Mouse (Mus musculus): ENCODE results near the gene Rhox7b. TPM values are rescaled to one million over a fixed set of nuclear protein-coding genes. Genes with fewer than 3 reads are reported as not detected.
"Not testable (repeated sequence)": the region's sequence is repeated elsewhere in the genome, so short reads cannot be mapped to it uniquely, and the experiment has no call there.

Gene Rhox7b
- polyA plus RNA-seq (2021): not detected

DNA sequence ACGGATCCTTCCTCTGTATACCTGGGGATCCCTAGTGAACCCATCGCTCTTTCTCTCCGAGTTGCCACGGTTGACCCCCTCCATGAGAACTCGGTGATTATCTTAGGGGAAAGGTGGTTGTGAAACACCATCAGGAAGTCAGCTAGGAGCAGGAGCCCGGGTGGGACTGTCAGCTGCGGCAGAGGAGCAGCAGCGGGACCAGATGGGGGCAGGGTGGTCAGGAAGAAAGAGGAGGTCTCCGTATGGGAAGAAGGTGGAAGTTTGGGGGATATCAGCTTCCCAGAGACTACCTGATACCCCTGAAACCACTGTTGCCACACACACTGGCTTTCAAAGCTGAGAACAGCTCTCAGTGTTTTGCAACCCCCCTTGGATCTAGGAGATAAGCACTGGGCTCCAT lies at the start of gene Rhox7b:
Gene Rhox7b, minus strand, starts transcription at position 101 of the 400 bp plus-strand sequence.
- POLR2A ChIA-PET; CTCF ChIA-PET; DNase-seq (ENCODE audit: low read depth, low spot score); ATAC-seq; in situ Hi-C loops (cut with MboI; ENCODE audit: low pct_unique_long_range_greater_than_20kb); H3K27me3 ChIP-seq: not testable (repeated sequence)

GRCm38 (mm10) chrX:37916311-37916710 lies 19.3 kb upstream of the Rhox7b start:
- DNase-seq (ENCODE audit: low read depth, low spot score): no peak
- POLR2A ChIA-PET: no interaction called here
- in situ Hi-C loops (cut with MboI; ENCODE audit: low pct_unique_long_range_greater_than_20kb): no loop called here
- ATAC-seq: no peak
- CTCF ChIA-PET: no interaction called here
- peaks cover 3% of the 10 kb centered on the region for H3K27me3 ChIP-seq
- TF ChIP-seq CTCF (IDR thresholded peaks at IDR 0.05): no peak

DNA sequence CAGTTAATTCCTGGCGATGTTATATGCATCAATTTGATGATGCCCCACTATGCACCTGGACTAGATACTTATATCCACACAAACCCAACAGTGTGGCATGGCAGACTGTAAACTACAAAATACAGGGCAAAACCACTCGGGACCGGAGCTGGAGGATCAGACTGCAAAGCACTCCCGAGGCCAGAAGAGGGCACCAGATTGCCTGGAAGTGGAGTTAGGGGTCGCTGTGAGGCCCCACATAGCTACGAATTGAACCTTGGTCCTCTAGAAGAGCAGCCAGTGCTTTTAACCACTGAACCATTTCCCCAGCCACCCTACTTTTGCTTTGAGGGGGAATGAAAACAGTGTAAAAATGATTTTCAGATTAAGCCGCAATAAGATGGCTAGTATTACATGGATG lies 11.5 kb upstream of the Rhox7b start:
- ATAC-seq: no peak
- ChIA-PET POLR2A (no interaction called here), CTCF (no interaction called here)
- no peak for DNase-seq (ENCODE audit: low read depth, low spot score)
- in situ Hi-C loops (cut with MboI; ENCODE audit: low pct_unique_long_range_greater_than_20kb): no loop called here
- peak; percentile 32 for TF ChIP-seq CTCF (IDR thresholded peaks at IDR 0.05)
- peaks cover 18% of the 10 kb centered on the region for H3K27me3 ChIP-seq

GRCm38 (mm10) chrX:37903727-37904126 lies 6.7 kb upstream of the Rhox7b start:
- ATAC-seq: no peak
- in situ Hi-C loops (cut with MboI; ENCODE audit: low pct_unique_long_range_greater_than_20kb): no loop called here
- H3K27me3 ChIP-seq: peaks cover 18% of the 10 kb centered on the region
- no peak for DNase-seq (ENCODE audit: low read depth, low spot score)
- ChIA-PET POLR2A (no interaction called here), CTCF (no interaction called here)
- TF ChIP-seq CTCF (IDR thresholded peaks at IDR 0.05): no peak

GRCm38 (mm10) chrX:37901670-37902069 lies 4.6 kb upstream of the Rhox7b start, which contains the start of gene Rhox9:
TSS of gene Rhox9 (minus strand) at chrX:37901770.
- ATAC-seq; CTCF ChIA-PET; POLR2A ChIA-PET; H3K27me3 ChIP-seq; DNase-seq (ENCODE audit: low read depth, low spot score); in situ Hi-C loops (cut with MboI; ENCODE audit: low pct_unique_long_range_greater_than_20kb): not testable (repeated sequence)

DNA sequence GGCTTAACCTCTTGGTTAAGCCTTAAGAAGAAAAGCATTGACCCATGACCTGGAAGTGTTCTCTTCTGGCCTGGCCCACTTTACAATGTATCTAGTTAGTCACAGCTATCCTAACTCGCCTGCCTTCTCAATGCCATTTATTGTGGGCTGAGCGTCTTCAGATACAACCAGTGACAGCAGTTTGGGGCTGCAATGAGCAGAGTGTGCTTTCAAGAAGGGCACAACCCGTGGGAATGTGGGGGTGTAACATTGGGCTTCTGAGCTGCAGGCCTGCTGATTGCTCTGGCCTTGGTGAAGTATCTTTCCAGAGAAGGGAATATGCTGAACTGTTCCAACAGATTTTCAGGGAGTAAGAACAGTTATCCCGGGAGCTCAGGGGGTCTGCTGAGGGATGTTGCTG lies 18.2 kb downstream of the Rhox7b start, which contains the start of gene Rhox8:
Gene Rhox8, minus strand, starts transcription at position 101 of the 400 bp plus-strand sequence.
- DNase-seq (ENCODE audit: low read depth, low spot score): no peak
- in situ Hi-C loops (cut with MboI; ENCODE audit: low pct_unique_long_range_greater_than_20kb): no loop called here
- no peak for TF ChIP-seq CTCF (IDR thresholded peaks at IDR 0.05)
- POLR2A ChIA-PET: no interaction called here
- peaks cover 27% of the 10 kb centered on the region for H3K27me3 ChIP-seq
- CTCF ChIA-PET: no interaction called here
- ATAC-seq: no peak

GRCm38 (mm10) chrX:37871641-37872040 lies 25.4 kb downstream of the Rhox7b start:
- DNase-seq (ENCODE audit: low read depth, low spot score) (no peak), ATAC-seq (no peak)
- TF ChIP-seq CTCF (IDR thresholded peaks at IDR 0.05): no peak
- H3K27me3 ChIP-seq: peaks cover 39% of the 10 kb centered on the region
- ChIA-PET CTCF (no interaction called here), POLR2A (no interaction called here)
- in situ Hi-C loops (cut with MboI; ENCODE audit: low pct_unique_long_range_greater_than_20kb): no loop called here

Other genes starting within 250 kb of the Rhox7b start
- not detected for gene Rhox4g, start 245.9 kb downstream of the Rhox7b start, polyA plus RNA-seq (2021)
- gene Rhox3h, start 228.5 kb downstream of the Rhox7b start, polyA plus RNA-seq (2021): not detected
- gene Rhox2h, start 224.0 kb downstream of the Rhox7b start, polyA plus RNA-seq (2021): not detected
- gene Rhox5, start 92.4 kb downstream of the Rhox7b start, polyA plus RNA-seq (2021): 1.9 TPM
- not detected for gene Rhox6, start 70.3 kb downstream of the Rhox7b start, polyA plus RNA-seq (2021)
- gene Rhox7a, start 65.5 kb downstream of the Rhox7b start, polyA plus RNA-seq (2021): not detected
- gene Rhox8, start 18.3 kb downstream of the Rhox7b start, polyA plus RNA-seq (2021): not detected
- not detected for gene Rhox9, start 4.5 kb upstream of the Rhox7b start, polyA plus RNA-seq (2021)
- gene Btg1-ps1, start 121.6 kb upstream of the Rhox7b start, polyA plus RNA-seq (2021): not detected
- gene Btg1-ps2, start 145.9 kb upstream of the Rhox7b start, polyA plus RNA-seq (2021): not detected
- gene Rhox10, start 169.2 kb upstream of the Rhox7b start, polyA plus RNA-seq (2021): not detected
- gene Rhox11, start 187.9 kb upstream of the Rhox7b start, polyA plus RNA-seq (2021): not detected
- not detected for gene Rhox12, start 213.7 kb upstream of the Rhox7b start, polyA plus RNA-seq (2021)
- not detected for gene Rhox13, start 224.0 kb upstream of the Rhox7b start, polyA plus RNA-seq (2021)

Measured in Patski (cell line).